Mouse (Mus musculus) thymus, adult 2 months (tissue): ENCODE results near the gene Nhs. TPM values are rescaled to one million over a fixed set of nuclear protein-coding genes. Genes with fewer than 3 reads are reported as not detected.

Experiments used
- DNase-seq: peaks from one replicate; pipeline ENCODE4 v3.0.0; 2021
- H3K27ac ChIP-seq: fragments of 200-500 bp; 2 replicates; pipeline ENCODE4 v1.5.1; 2012; ENCODE audit warnings: low read length, control low read depth; ENCODE audit not compliant: control insufficient read depth, insufficient read depth
- H3K27me3 ChIP-seq: fragments of 200-500 bp; 2 replicates; pipeline ENCODE4 v1.6.1; 2012; ENCODE audit warnings: mild to moderate bottlenecking, low read length, moderate library complexity, mixed read lengths; ENCODE audit not compliant: control insufficient read depth, insufficient read depth
- H3K36me3 ChIP-seq: fragments of 200-500 bp; 2 replicates; pipeline ENCODE4 v1.6.1; 2012; ENCODE audit warnings: mild to moderate bottlenecking, low read length, moderate library complexity; ENCODE audit not compliant: control insufficient read depth, insufficient read depth
- H3K4me1 ChIP-seq: fragments of 200-500 bp; replicated peaks from 2 replicates; pipeline ENCODE4 v1.6.1; 2012; ENCODE audit warnings: low read length; ENCODE audit not compliant: control insufficient read depth, insufficient read depth
- H3K4me3 ChIP-seq: fragments of 200-500 bp; 2 replicates; pipeline ENCODE4 v1.5.1; 2012; ENCODE audit warnings: mild to moderate bottlenecking, low read length, control low read depth, moderate library complexity; ENCODE audit not compliant: control insufficient read depth, insufficient read depth
- CTCF ChIP-seq: fragments of 200-500 bp; IDR thresholded peaks from 2 replicates; pipeline ENCODE4 v1.5.1; 2012; ENCODE audit warnings: mild to moderate bottlenecking, control low read depth, low read length, moderate library complexity, borderline replicate concordance; ENCODE audit not compliant: control insufficient read depth, poor library complexity, insufficient read depth; ENCODE audit errors: extremely low read depth
- POLR2A ChIP-seq: fragments of 200-500 bp; IDR thresholded peaks from 2 replicates; pipeline ENCODE4 v1.6.1; 2012; ENCODE audit warnings: mild to moderate bottlenecking, low read length, control low read depth, moderate library complexity; ENCODE audit not compliant: control insufficient read depth, poor library complexity, insufficient read depth; ENCODE audit errors: extremely low read depth
- WGBS: fragments of 180-500 bp; shearing (Covaris S2); methylation state at CpG from one replicate; pipeline ENCODE4 v1.1.7; 2018; 5-methylcytosine and 5-hydroxymethylcytosine counted together
- polyA plus RNA-seq: library from polyadenylated mRNA; depleted of rRNA; stranded (reverse); fragments of >200 nt; gene quantifications from 2 replicates; pipeline ENCODE4 v1.2.3, GENCODE M21; 2012

Nhs gene
- polyA plus RNA-seq, 1 experiment = 0.46 TPM

DNA sequence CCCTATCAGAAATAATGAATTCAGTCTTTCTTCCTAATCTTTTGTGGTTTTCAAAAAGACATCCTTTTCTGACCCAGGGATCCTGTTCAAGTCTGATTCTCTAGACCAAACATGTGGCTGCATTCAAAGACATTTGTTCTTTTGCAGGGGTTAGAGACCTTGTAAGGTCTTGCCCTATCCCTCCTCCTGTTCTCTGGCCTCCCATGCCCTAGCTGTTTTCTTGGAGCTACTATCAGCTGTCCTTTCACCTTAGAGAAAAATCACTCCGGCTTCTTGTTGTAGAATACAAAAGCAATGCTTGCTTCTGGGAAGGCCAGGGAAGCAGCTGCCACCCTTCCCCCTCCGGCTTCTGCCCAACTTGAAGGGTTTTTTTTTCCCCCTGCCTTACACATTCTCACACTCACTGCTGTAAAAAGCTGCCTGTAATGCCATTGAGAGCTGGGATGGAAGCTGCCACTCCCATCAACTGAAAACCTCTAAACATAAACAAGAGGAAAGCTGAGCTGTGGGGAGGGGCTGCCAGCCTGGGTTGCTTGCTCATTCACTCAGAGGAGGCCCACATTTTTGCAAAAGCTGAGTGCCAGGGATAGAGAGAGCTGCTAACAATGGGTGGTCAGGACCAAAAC, 162.2 kb downstream of the Nhs start:
- Histone ChIP-seq H3K4me3 (no peak overlapping the region), H3K36me3 (no peaks in the 10 kb centered on the region), H3K27me3 (no peaks in the 10 kb centered on the region), H3K27ac (no peak overlapping the region), H3K4me1 (no peaks in the 10 kb centered on the region)
- 86% methylated on average over 2 of the region's 2 CpGs for whole genome bisulfite sequencing
- no peak for DNase-seq
- no peak for TF ChIP-seq CTCF
- no peak for TF ChIP-seq POLR2A

GRCm38 (mm10) chrX:161990171-161990570, 169.4 kb downstream of the Nhs start:
- H3K27ac ChIP-seq = no peak overlapping the region
- no peak for TF ChIP-seq POLR2A
- TF ChIP-seq CTCF = no peak
- WGBS = 95% methylated on average over 1 of the region's 1 CpGs
- no peak overlapping the region for H3K4me3 ChIP-seq
- no peaks in the 10 kb centered on the region for H3K4me1 ChIP-seq
- H3K36me3 ChIP-seq = no peaks in the 10 kb centered on the region
- no peaks in the 10 kb centered on the region for H3K27me3 ChIP-seq
- DNase-seq = no peak

GRCm38 (mm10) chrX:161984961-161985360, 174.6 kb downstream of the Nhs start:
- H3K4me3 ChIP-seq = no peak overlapping the region
- no peak overlapping the region for H3K27ac ChIP-seq
- WGBS = 67% methylated on average over 6 of the region's 6 CpGs
- no peaks in the 10 kb centered on the region for H3K4me1 ChIP-seq
- no peaks in the 10 kb centered on the region for H3K27me3 ChIP-seq
- no peak for DNase-seq
- no peaks in the 10 kb centered on the region for H3K36me3 ChIP-seq
- TF ChIP-seq CTCF = no peak
- no peak for TF ChIP-seq POLR2A

GRCm38 (mm10) chrX:161981399-161981798, 178.1 kb downstream of the Nhs start:
- WGBS = 85% methylated on average over 6 of the region's 6 CpGs
- Histone ChIP-seq H3K4me1 (no peaks in the 10 kb centered on the region), H3K27ac (no peak overlapping the region), H3K36me3 (no peaks in the 10 kb centered on the region), H3K27me3 (no peaks in the 10 kb centered on the region), H3K4me3 (no peak overlapping the region)
- TF ChIP-seq CTCF (no peak), POLR2A (no peak)
- no peak for DNase-seq

- Histone ChIP-seq H3K36me3 (no peaks in the 10 kb centered on the region), H3K4me3 (no peak overlapping the region), H3K27me3 (no peaks in the 10 kb centered on the region), H3K27ac (no peak overlapping the region), H3K4me1 (no peaks in the 10 kb centered on the region)
- TF ChIP-seq CTCF (no peak), POLR2A (no peak)
- no peak for DNase-seq
Measured at GRCm38 (mm10) chrX:161979946-161980345, 179.6 kb downstream of the Nhs start.

DNA sequence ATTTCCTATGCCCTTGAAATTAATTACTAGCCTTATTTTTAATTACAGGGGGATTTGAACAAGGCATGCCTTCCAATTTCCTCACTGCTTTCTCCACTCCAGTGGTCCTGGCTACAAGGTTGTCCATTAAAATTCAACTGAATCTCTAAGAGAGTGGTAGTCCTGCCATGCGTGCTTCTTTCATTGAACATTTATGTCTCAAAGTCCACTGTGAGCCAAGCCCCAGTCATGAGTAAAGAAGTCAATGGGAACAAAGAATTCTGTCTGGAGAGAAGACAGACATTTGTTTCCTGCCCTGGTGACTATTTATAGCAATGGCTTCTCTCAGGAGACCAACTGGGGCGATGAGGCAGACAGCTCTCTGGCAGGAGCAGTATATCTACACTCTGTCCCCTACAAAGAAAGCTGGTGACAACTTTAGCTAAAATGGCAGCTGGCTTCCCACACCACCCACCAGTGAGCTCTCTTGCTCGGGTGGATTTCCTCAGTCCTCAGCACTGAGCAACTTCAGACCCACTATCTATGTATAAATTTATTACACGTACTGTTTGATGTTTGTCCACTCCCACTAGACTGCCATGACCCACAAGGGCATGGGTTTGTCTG, 182.2 kb downstream of the Nhs start:
- H3K27ac ChIP-seq = no peak overlapping the region
- no peaks in the 10 kb centered on the region for H3K4me1 ChIP-seq
- WGBS = 62% methylated on average over 4 of the region's 4 CpGs
- no peak overlapping the region for H3K4me3 ChIP-seq
- no peaks in the 10 kb centered on the region for H3K36me3 ChIP-seq
- H3K27me3 ChIP-seq = no peaks in the 10 kb centered on the region
- TF ChIP-seq POLR2A (no peak), CTCF (no peak)
- no peak for DNase-seq

GRCm38 (mm10) chrX:161976376-161976775, 183.2 kb downstream of the Nhs start:
- Histone ChIP-seq H3K27me3 (no peaks in the 10 kb centered on the region), H3K27ac (no peak overlapping the region), H3K36me3 (no peaks in the 10 kb centered on the region), H3K4me1 (no peaks in the 10 kb centered on the region), H3K4me3 (no peak overlapping the region)
- WGBS = 95% methylated on average over 2 of the region's 2 CpGs
- no peak for DNase-seq
- no peak for TF ChIP-seq POLR2A
- no peak for TF ChIP-seq CTCF
